Comparison of ENCODE assay signal across 22 mouse cellular contexts in genomic region chr1:182061203-182061602, GRCm38 (mm10). TPM values are rescaled to one million over a fixed set of nuclear protein-coding genes. Genes with fewer than 3 reads are reported as not detected.
DNase-seq lines count a peak whose midpoint lies in the region; ATAC-seq and TF ChIP-seq lines count a peak whose summit lies in the region.
"Had no signal": no experiment of that assay in that cellular context is flagged by ENCODE, and none has a peak within 500 bp of the region (broad histone marks: within the 10 kb centered on the region; RNA-seq: fewer than 3 reads in every experiment).

No protein-coding gene starts in this region.

- H3K27me3 ChIP-seq in intestine, embryonic 16.5 days (replicated peaks; ENCODE audit: control insufficient read depth, insufficient read depth, low read length), result no peaks in the 10 kb centered on the region
- H3K27me3 ChIP-seq in stomach, embryonic 14.5 days (ENCODE audit: control insufficient read depth, insufficient read depth, low read length), result no peaks in the 10 kb centered on the region
- no peaks in the 10 kb centered on the region for H3K27me3 ChIP-seq in kidney, adult 2 months (replicated peaks; ENCODE audit: control insufficient read depth, insufficient read depth, low read length)
- H3K27me3 ChIP-seq in hindbrain, embryonic 16.5 days (replicated peaks; ENCODE audit: control insufficient read depth, insufficient read depth, low read length), result no peaks in the 10 kb centered on the region
- H3K27me3 ChIP-seq: embryonic facial prominence, embryonic 13.5 days; embryonic facial prominence, embryonic 15.5 days; forebrain, embryonic 12.5 days had no signal

- H3K27ac ChIP-seq in intestine, embryonic 16.5 days (ENCODE audit: low read length), result no peak overlapping the region
- H3K27ac ChIP-seq in stomach, embryonic 14.5 days (ENCODE audit: low read length), result no peak overlapping the region
- no peak overlapping the region for H3K27ac ChIP-seq in kidney, adult 2 months (ENCODE audit: insufficient read depth, low read depth, low read length)
- no peak overlapping the region for H3K27ac ChIP-seq in hindbrain, embryonic 16.5 days (ENCODE audit: low read depth, low read length)
- H3K27ac ChIP-seq: embryonic facial prominence, embryonic 13.5 days; embryonic facial prominence, embryonic 15.5 days; forebrain, embryonic 10.5 days; forebrain, embryonic 12.5 days had no signal

- TF ChIP-seq POLR2A in kidney, adult 2 months (IDR thresholded peaks at IDR 0.05; ENCODE audit: low read depth, low read length), result no peak

- no peak for TF ChIP-seq CTCF in kidney, adult 2 months (conservative IDR thresholded peaks at IDR 0.05; ENCODE audit: insufficient read depth, insufficient read length, low read depth, low read length)

- peak; percentile 87 for ATAC-seq in intestine, embryonic 16.5 days
- 0 out of 2 replicates have a peak, but pooled peaks have one; percentile 58 for ATAC-seq in stomach, embryonic 14.5 days (ENCODE audit: insufficient number of reproducible peaks, insufficient read depth, low FRiP score, low read depth)
- no peak for ATAC-seq in hindbrain, embryonic 16.5 days
- ATAC-seq: forebrain, embryonic 14.5 days; forebrain, embryonic 16.5 days had no signal

- H3K4me1 ChIP-seq in intestine, embryonic 16.5 days (ENCODE audit: control insufficient read depth, insufficient read depth, low read length), result no peaks in the 10 kb centered on the region
- H3K4me1 ChIP-seq in stomach, embryonic 14.5 days (ENCODE audit: control insufficient read depth, insufficient read depth, low read length), result no peaks in the 10 kb centered on the region
- H3K4me1 ChIP-seq in kidney, adult 2 months (ENCODE audit: control insufficient read depth, insufficient read depth, low read length), result no peaks in the 10 kb centered on the region
- H3K4me1 ChIP-seq in hindbrain, embryonic 16.5 days (ENCODE audit: control insufficient read depth, insufficient read depth, low read depth, low read length), result no peaks in the 10 kb centered on the region
- H3K4me1 ChIP-seq: forebrain, embryonic 10.5 days; forebrain, embryonic 12.5 days had no signal

- no peak overlapping the region for H3K9ac ChIP-seq in intestine, embryonic 16.5 days (ENCODE audit: low read depth, low read length)
- no peak overlapping the region for H3K9ac ChIP-seq in stomach, embryonic 14.5 days (replicated peaks; ENCODE audit: low read depth, low read length)
- no peak overlapping the region for H3K9ac ChIP-seq in hindbrain, embryonic 16.5 days (ENCODE audit: low read depth, low read length)
- H3K9ac ChIP-seq: embryonic facial prominence, embryonic 13.5 days; embryonic facial prominence, embryonic 15.5 days; forebrain, embryonic 12.5 days had no signal

- DNase-seq in kidney, adult 2 months, result no peak
- no peak for DNase-seq in neural tube, embryonic 10.5 days (ENCODE audit: extremely low spot score, low spot score)
- DNase-seq: adrenal gland, adult 2 months; adrenal gland, postnatal 10 days; adrenal gland, postnatal 25 days; cerebellum, adult 11 months; cerebellum, adult 18-20 months; cerebellum, adult 8-10 months; cerebellum, adult 9-11 months; cerebellum, postnatal 14 days; cerebellum, postnatal 36 days; embryo, embryonic 11 days had no signal

- no peak overlapping the region for H3K4me3 ChIP-seq in intestine, embryonic 16.5 days (ENCODE audit: low read length)
- no peak overlapping the region for H3K4me3 ChIP-seq in stomach, embryonic 14.5 days (ENCODE audit: low read depth, low read length)
- H3K4me3 ChIP-seq in kidney, adult 2 months (ENCODE audit: insufficient read depth, low read depth, low read length), result no peak overlapping the region
- H3K4me3 ChIP-seq in hindbrain, embryonic 16.5 days (ENCODE audit: low read length), result no peak overlapping the region
- H3K4me3 ChIP-seq: embryonic facial prominence, embryonic 13.5 days; embryonic facial prominence, embryonic 15.5 days; erythroblast, embryonic 14.5 days; forebrain, embryonic 10.5 days; forebrain, embryonic 12.5 days had no signal

- 75% methylated on average over 4 of the region's 4 CpGs for WGBS in intestine, embryonic 16.5 days
- WGBS in stomach, embryonic 14.5 days, result 78% methylated on average over 4 of the region's 4 CpGs
- WGBS in kidney, adult 2 months, result 94% methylated on average over 4 of the region's 4 CpGs
- 87% methylated on average over 4 of the region's 4 CpGs for WGBS in hindbrain, embryonic 16.5 days

- H3K4me2 ChIP-seq in intestine, embryonic 16.5 days (ENCODE audit: low read depth, low read length), result no peak overlapping the region
- H3K4me2 ChIP-seq in stomach, embryonic 14.5 days (replicated peaks; ENCODE audit: low read depth, low read length), result no peak overlapping the region
- no peak overlapping the region for H3K4me2 ChIP-seq in hindbrain, embryonic 16.5 days (ENCODE audit: low read length)
- H3K4me2 ChIP-seq: embryonic facial prominence, embryonic 13.5 days; embryonic facial prominence, embryonic 15.5 days; forebrain, embryonic 12.5 days had no signal

- H3K9me3 ChIP-seq in intestine, embryonic 16.5 days (ENCODE audit: control insufficient read depth, low read length), result no peaks in the 10 kb centered on the region
- H3K9me3 ChIP-seq in stomach, embryonic 14.5 days (ENCODE audit: control insufficient read depth, low read depth, low read length), result no peaks in the 10 kb centered on the region
- no peaks in the 10 kb centered on the region for H3K9me3 ChIP-seq in hindbrain, embryonic 16.5 days (ENCODE audit: control insufficient read depth, low read length)
- H3K9me3 ChIP-seq: embryonic facial prominence, embryonic 13.5 days; embryonic facial prominence, embryonic 15.5 days; forebrain, embryonic 10.5 days; forebrain, embryonic 12.5 days had no signal

- no peaks in the 10 kb centered on the region for H3K36me3 ChIP-seq in intestine, embryonic 16.5 days (ENCODE audit: control insufficient read depth, insufficient read depth, low read length)
- H3K36me3 ChIP-seq in stomach, embryonic 14.5 days (ENCODE audit: control insufficient read depth, insufficient read depth, low read length), result no peaks in the 10 kb centered on the region
- H3K36me3 ChIP-seq in kidney, adult 2 months (ENCODE audit: control insufficient read depth, insufficient read depth, low read length), result no peaks in the 10 kb centered on the region
- no peaks in the 10 kb centered on the region for H3K36me3 ChIP-seq in hindbrain, embryonic 16.5 days (ENCODE audit: control insufficient read depth, insufficient read depth, low read length)
- H3K36me3 ChIP-seq: embryonic facial prominence, embryonic 13.5 days; embryonic facial prominence, embryonic 15.5 days; forebrain, embryonic 10.5 days; forebrain, embryonic 12.5 days had no signal

RNA-seq across cellular contexts. Expression of gene Enah, which starts 41.4 kb away (rescaled TPM):
- 7.0 and 8.9 TPM in 2 replicates for polyA plus RNA-seq in intestine, embryonic 16.5 days (2015; fragmentation: Nextera tagmentation; extraction: Ambion mirVana)
- 34.6 and 39.2 TPM in 2 replicates for polyA plus RNA-seq in stomach, embryonic 14.5 days (2014; fragmentation: Nextera tagmentation; extraction: Ambion mirVana)
- 9.5 and 10.1 TPM in 2 replicates for polyA plus RNA-seq in kidney, adult 2 months (2012; rRNA removed)
- polyA plus RNA-seq in hindbrain, embryonic 16.5 days (2015; fragmentation: Nextera tagmentation; extraction: Ambion mirVana), result 23.5 and 24.4 TPM in 2 replicates
